Mouse (Mus musculus): ENCODE results near the gene Gm30302.

DNA sequence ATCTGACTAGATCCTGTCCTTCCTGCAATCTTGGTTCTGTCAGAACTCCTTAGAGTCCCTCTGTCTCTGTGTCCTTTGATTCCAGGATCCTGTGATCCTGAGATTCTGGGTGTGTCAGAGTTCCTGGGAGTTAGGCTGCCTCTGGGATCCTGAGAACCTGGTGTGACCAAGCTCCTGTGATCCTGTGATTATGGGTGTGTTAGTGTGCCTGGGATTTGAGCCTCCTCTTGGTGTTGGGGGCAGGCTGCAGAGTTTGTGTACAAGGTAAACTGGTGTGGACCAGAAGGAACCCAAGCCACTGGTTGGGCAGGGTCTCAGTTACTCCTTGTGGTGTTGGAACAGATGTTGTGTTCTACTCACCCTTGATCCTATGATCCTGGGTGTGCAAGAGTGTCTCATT, 42.4 kb upstream of the Gm30302 start:
- TF ChIP-seq CTCF (IDR thresholded peaks at IDR 0.05; ENCODE audit: low read depth) (no peak), EP300 (IDR thresholded peaks at IDR 0.05; ENCODE audit: low read depth) (no peak)
